Mouse (Mus musculus): ENCODE measurements around the gene Gm960.
"Not testable (repeated sequence)": the region's sequence is repeated elsewhere in the genome, so short reads cannot be mapped to it uniquely, and the experiment has no call there.

Gm960 gene

DNA sequence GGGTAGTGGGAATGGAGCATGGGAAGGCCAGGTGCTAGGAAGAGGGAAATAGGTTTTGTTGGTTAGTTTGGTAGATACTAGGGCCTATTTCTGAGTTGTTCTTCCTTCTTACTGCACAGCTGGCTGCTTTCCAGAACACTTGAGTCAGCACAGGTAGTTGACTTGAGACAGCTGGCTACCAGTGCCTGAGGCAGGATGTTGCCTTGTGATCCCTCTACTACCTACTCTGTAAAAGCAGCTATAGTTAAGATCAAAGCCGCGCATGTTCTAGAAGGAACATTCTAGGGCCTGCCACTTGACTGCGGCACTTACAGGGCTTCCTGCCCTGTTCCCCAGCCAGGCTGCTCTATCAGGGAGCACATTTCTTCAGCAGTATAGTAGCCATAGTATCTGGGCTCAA lies 108.4 kb downstream of the Gm960 start:
- CTCF ChIA-PET, result no interaction called here
- POLR2A ChIA-PET, result interaction anchor here in 2 of 4 experiments (0.6 to 1.7 kb wide), 3 partner anchors 10 to 42 kb away, joined by 4 to 5 read pairs (median 4); no protein-coding TSS in a partner anchor

GRCm38 (mm10) chr19:4589081-4589480 lies 109.4 kb downstream of the Gm960 start:
- CTCF ChIA-PET, result interaction anchor here in 1 of 4 experiments (0.5 kb wide), 1 partner anchor 137 kb away, joined by 6 read pairs; no protein-coding TSS in a partner anchor

DNA sequence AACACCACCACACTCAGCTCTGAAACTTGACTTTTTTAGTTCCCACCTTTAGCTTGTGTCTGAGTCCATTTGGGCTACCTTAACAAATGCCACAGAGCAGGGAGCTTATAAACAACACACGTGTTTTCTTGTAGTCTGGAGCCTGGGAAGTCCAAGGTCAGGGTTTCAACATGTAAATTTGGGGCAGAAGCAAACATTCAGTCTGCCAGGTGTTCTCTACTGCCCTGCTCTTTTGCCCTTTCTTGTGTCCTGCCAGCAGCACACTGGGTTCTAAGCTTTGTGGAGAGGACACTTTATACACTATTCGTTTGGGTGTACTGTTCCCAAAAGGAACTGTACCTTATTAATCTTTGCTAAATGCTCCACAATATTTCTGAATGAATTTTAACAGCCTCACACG lies 110.0 kb downstream of the Gm960 start:
- ChIA-PET POLR2A (no interaction called here), CTCF (no interaction called here)

More at GRCm38 (mm10) chr19:4589081-4589480, 109.4 kb downstream of the Gm960 start:
- POLR2A ChIA-PET, result interaction anchor here in 3 of 4 experiments (0.5 to 1.7 kb wide), 4 partner anchors 9 to 622 kb away, joined by 4 to 5 read pairs (median 4); no protein-coding TSS in a partner anchor

DNA sequence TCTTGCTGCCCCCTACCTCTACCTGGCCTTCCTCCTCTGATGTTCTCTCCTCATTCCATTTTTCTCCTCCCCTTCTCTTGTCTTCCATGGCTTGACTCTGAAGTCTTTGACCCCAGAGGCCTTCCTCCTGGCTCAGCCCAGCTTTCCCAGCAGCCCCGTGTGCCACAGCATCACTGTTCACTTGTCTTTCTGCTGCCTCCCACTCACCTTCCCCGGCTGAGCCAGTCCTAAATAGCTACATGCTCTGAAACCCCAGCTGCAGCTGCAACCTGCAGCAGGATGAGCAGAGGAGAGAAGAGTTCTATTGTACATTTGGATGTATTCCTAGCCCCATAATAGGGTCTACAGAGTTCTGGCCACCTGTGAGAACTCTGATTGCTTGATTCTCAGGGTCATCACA lies 111.0 kb downstream of the Gm960 start:
- POLR2A ChIA-PET, result no interaction called here
- CTCF ChIA-PET, result interaction anchor here in 1 of 4 experiments (0.6 kb wide), 1 partner anchor 628 kb away, joined by 6 read pairs; no protein-coding TSS in a partner anchor

GRCm38 (mm10) chr19:4586783-4587182 lies 111.7 kb downstream of the Gm960 start:
- POLR2A ChIA-PET, CTCF ChIA-PET: not testable (repeated sequence)

GRCm38 (mm10) chr19:4583856-4584255 lies 114.6 kb downstream of the Gm960 start:
- ChIA-PET CTCF (interaction anchor here in 1 of 4 experiments (1.0 kb wide), 1 partner anchor 44 kb away, joined by 3 read pairs; no protein-coding TSS in a partner anchor), POLR2A (interaction anchor here in 1 of 4 experiments (1.0 kb wide), 1 partner anchor 14 kb away, joined by 5 read pairs; no protein-coding TSS in a partner anchor)

DNA sequence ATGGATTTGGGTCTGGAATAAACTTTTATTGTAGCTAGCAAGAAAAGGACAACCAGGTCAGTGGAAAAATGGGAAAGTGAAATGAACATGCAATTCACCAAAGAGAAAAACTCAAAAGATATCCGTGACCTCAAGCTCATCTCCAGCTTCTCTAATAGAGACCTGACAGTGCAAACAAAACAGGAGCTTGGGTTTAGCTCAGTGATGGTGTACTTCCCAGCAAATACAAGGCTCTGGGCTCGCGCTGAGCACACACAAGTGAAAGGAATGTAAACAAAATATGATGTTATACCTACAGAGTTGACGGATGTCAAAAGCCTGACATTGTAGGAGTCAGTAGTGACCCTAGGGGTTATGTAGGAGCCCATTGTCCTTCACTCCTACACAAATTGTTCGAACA lies 119.2 kb downstream of the Gm960 start:
- CTCF ChIA-PET, result no interaction called here
- POLR2A ChIA-PET, result no interaction called here

DNA sequence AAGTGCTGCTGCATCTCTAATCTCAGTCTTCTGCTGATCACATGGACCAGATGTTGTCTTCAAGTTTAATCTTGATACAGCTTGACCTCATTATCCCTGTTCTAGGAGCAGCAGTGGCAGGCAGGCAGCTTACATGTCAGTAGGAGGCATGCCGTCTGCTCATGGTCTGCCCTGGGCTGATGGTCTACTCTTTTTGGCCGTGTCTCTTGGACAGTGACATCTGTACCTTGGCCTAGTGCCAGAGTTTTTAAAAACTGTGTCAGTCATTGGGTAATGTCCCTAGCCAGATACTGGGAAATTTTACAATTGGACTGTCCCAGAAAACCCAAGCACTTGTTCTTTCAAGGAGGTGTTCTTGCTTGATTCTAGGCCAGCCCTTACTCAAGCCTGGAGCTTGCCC lies 119.7 kb downstream of the Gm960 start:
- CTCF ChIA-PET, result interaction anchor here in 1 of 4 experiments (0.7 kb wide), 1 partner anchor 138 kb away, joined by 3 read pairs; no protein-coding TSS in a partner anchor
- POLR2A ChIA-PET, result interaction anchor here in 1 of 4 experiments (0.6 kb wide), 1 partner anchor 87 kb away, joined by 3 read pairs; no protein-coding TSS in a partner anchor

Measured in embryonic stem cell, embryonic (primary cell).